Mouse (Mus musculus) activated CD4-positive, CD25-positive, alpha-beta regulatory T cell (primary cell): Measurements from ENCODE around the gene Spc25. TPM values are rescaled to one million over a fixed set of nuclear protein-coding genes. Genes with fewer than 3 reads are reported as not detected.

Experiments used
- polyA plus RNA-seq, 2 experiments: library from polyadenylated mRNA; unstranded; fragments of 100-300 nt; shearing (Covaris generic); gene quantifications; one replicate each; pipeline ENCODE4 v1.2.1; 2017

Spc25 gene
- 10 to 100 TPM; 13.5 to 17.1 TPM for polyA plus RNA-seq

DNA sequence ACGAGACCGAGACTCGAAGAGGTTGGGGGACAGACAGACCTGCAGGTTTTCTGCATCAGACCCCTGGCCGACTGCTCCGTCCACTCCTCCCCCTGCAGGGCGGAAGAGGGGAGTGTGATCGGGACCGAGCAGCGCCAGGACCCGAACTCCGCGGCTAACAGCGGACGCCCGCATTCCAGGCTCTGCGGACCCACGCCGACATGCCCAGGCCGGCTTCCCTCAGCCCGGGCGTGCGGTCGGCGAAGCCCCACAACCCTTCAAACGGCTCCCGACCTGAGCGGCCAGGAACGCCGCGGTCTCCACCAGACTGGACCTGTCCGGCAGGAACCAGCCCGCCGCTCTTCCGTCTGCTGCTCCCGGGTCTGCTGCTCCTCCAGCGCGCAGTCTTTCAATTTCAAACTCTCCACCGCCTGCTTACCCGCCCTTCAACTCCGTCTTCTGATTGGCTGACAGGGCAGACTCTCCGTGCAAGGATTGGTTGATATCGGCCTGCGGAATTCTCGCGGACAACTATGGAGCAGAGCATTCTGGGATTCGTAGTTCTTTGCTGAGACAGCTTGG is at the start of gene Spc25:
Spc25 (minus strand) TSS at position 404 of the 561 bp plus-strand sequence.

DNA sequence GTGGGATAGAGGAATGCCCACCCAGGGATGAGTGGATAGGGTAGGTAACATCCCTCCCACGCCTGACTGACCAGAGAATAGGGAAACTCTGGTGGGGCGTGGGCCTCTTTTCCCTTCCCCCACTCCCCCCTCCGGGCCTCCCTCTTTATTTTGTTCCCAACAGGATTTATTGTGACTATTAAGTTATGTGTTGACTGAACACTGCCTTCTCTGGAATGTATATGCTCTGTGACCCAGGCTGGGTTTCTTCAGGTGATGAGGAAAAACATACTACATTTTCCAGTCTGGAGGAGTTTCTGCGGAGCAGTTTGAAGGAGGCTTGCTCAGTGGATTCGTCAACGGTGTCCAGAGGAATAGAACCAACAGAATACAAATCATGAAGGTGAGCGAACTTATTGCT is 4.8 kb upstream of the Spc25 start, which contains the start of gene G6pc2:
G6pc2 (plus strand) TSS at position 301 of the 400 bp plus-strand sequence.

Other genes starting within 250 kb of the Spc25 start
- under 1 TPM; 0.38 to 0.98 TPM for gene Nostrin, start 70.4 kb downstream of the Spc25 start, polyA plus RNA-seq
- gene G6pc2, start 4.9 kb upstream of the Spc25 start, polyA plus RNA-seq, result not detected
- under 1 TPM; 0.18 to 0.27 TPM for gene Abcb11, start 136.4 kb upstream of the Spc25 start, polyA plus RNA-seq
- gene Dhrs9, start 174.3 kb upstream of the Spc25 start, polyA plus RNA-seq, result under 1 TPM in 1 of 2 experiments, not detected in 1; 0.06 TPM